Mouse (Mus musculus) heart, embryonic 16.5 days (tissue): ENCODE measurements around the gene Phb. TPM values are rescaled to one million over a fixed set of nuclear protein-coding genes. Genes with fewer than 3 reads are reported as not detected.

Experiments
- ATAC-seq: fragments of 200-750 bp; cut with Nextera tagmentation; replicated peaks from 2 replicates; pipeline ENCODE4 v1.8.0; 2017; ENCODE audit warnings: moderate number of reproducible peaks; ENCODE audit not compliant: insufficient read depth, low FRiP score; ENCODE audit errors: extremely low read depth
- H3K27ac ChIP-seq: fragments of 300-500 bp; sonication (generic); 2 replicates; pipeline ENCODE4 v1.5.1; 2014; ENCODE audit warnings: mild to moderate bottlenecking, low read length, control low read depth, moderate library complexity
- H3K27me3 ChIP-seq: fragments of 300-500 bp; sonication (generic); 2 replicates; pipeline ENCODE4 v1.6.1; 2014; ENCODE audit warnings: low read length, mixed read lengths; ENCODE audit not compliant: control insufficient read depth, insufficient read depth
- H3K36me3 ChIP-seq: fragments of 300-500 bp; sonication (generic); 2 replicates; pipeline ENCODE4 v1.6.1; 2014; ENCODE audit not compliant: control insufficient read depth, insufficient read depth
- H3K4me1 ChIP-seq: fragments of 300-500 bp; sonication (generic); 2 replicates; pipeline ENCODE4 v1.6.1; 2014; ENCODE audit warnings: low read length, mixed read lengths; ENCODE audit not compliant: control insufficient read depth, insufficient read depth
- H3K4me2 ChIP-seq: fragments of 300-500 bp; sonication (generic); 2 replicates; pipeline ENCODE4 v1.6.1; 2014; ENCODE audit warnings: low read depth, mild to moderate bottlenecking, control low read depth, low read length
- H3K4me3 ChIP-seq: fragments of 300-500 bp; sonication (generic); 2 replicates; pipeline ENCODE4 v1.5.1; 2014; ENCODE audit warnings: mild to moderate bottlenecking, control low read depth, low read length
- H3K9ac ChIP-seq: fragments of 300-500 bp; sonication (generic); 2 replicates; pipeline ENCODE4 v1.6.1; 2014; ENCODE audit warnings: low read length, control low read depth
- H3K9me3 ChIP-seq: fragments of 300-500 bp; sonication (generic); replicated peaks from 2 replicates; pipeline ENCODE4 v1.6.1; 2016; ENCODE audit warnings: low read length; ENCODE audit not compliant: control insufficient read depth
- WGBS: fragments of 180-500 bp; shearing (Covaris S2); extraction: QIAGEN DNeasy Blood & Tissue Kit; methylation state at CpG from one replicate; pipeline ENCODE4 v1.1.7; 2014; 5-methylcytosine and 5-hydroxymethylcytosine counted together
- polyA plus RNA-seq: library from polyadenylated mRNA; unstranded; fragments of >200 nt; fragmentation: Nextera tagmentation; extraction: Ambion mirVana; gene quantifications from 2 replicates; pipeline ENCODE4 v1.2.1, GENCODE M21; 2015

The Phb gene
- polyA plus RNA-seq, 1 experiment from 2014 or later = 306 TPM

GRCm38 (mm10) chr11:95713225-95713810 lies 46.6 kb downstream of the Phb start:
- H3K36me3 ChIP-seq = no peaks in the 10 kb centered on the region
- H3K27ac ChIP-seq = peak overlapping the region; percentile 92
- peaks cover 14% of the 10 kb centered on the region for H3K4me1 ChIP-seq
- H3K9me3 ChIP-seq = no peaks in the 10 kb centered on the region
- ATAC-seq = peak; percentile 66
- H3K4me3 ChIP-seq = peak overlapping the region; percentile 97
- H3K27me3 ChIP-seq = no peaks in the 10 kb centered on the region
- H3K9ac ChIP-seq = peak overlapping the region; percentile 97
- peak overlapping the region; percentile 98 for H3K4me2 ChIP-seq
- WGBS = under 1% methylated on average over 47 of the region's 49 CpGs

- H3K4me1 ChIP-seq = peaks cover 14% of the 10 kb centered on the region
- H3K27ac ChIP-seq = peak overlapping the region; percentile 92
- WGBS = under 1% methylated on average over 13 of the region's 13 CpGs
- H3K9me3 ChIP-seq = no peaks in the 10 kb centered on the region
- ATAC-seq = no peak
- H3K36me3 ChIP-seq = no peaks in the 10 kb centered on the region
- peak overlapping the region; percentile 98 for H3K4me2 ChIP-seq
- no peaks in the 10 kb centered on the region for H3K27me3 ChIP-seq
- peak overlapping the region; percentile 97 for H3K4me3 ChIP-seq
- peak overlapping the region; percentile 97 for H3K9ac ChIP-seq
Measured at GRCm38 (mm10) chr11:95713811-95714241, 47.1 kb downstream of the Phb start.

- Histone ChIP-seq H3K27ac (no peak overlapping the region), H3K4me1 (peaks cover 16% of the 10 kb centered on the region), H3K4me2 (peak overlapping the region; percentile 98), H3K9me3 (no peaks in the 10 kb centered on the region), H3K4me3 (peak overlapping the region; percentile 97), H3K27me3 (no peaks in the 10 kb centered on the region), H3K9ac (peak overlapping the region; percentile 97), H3K36me3 (no peaks in the 10 kb centered on the region)
- ATAC-seq = no peak
- 30% methylated on average over 7 of the region's 7 CpGs for WGBS
Measured at GRCm38 (mm10) chr11:95714411-95714810, 47.7 kb downstream of the Phb start.

GRCm38 (mm10) chr11:95716136-95716535 lies 49.4 kb downstream of the Phb start:
- no peak overlapping the region for H3K4me3 ChIP-seq
- no peak overlapping the region for H3K4me2 ChIP-seq
- peaks cover 16% of the 10 kb centered on the region for H3K4me1 ChIP-seq
- no peaks in the 10 kb centered on the region for H3K9me3 ChIP-seq
- H3K9ac ChIP-seq = no peak overlapping the region
- ATAC-seq = no peak
- 48% methylated on average over 8 of the region's 8 CpGs for WGBS
- no peak overlapping the region for H3K27ac ChIP-seq
- no peaks in the 10 kb centered on the region for H3K36me3 ChIP-seq
- H3K27me3 ChIP-seq = no peaks in the 10 kb centered on the region

GRCm38 (mm10) chr11:95719356-95719755 lies 52.6 kb downstream of the Phb start:
- Histone ChIP-seq H3K9ac (no peak overlapping the region), H3K9me3 (no peaks in the 10 kb centered on the region), H3K27ac (no peak overlapping the region), H3K4me1 (peaks cover 8% of the 10 kb centered on the region), H3K27me3 (no peaks in the 10 kb centered on the region), H3K36me3 (no peaks in the 10 kb centered on the region), H3K4me3 (no peak overlapping the region), H3K4me2 (no peak overlapping the region)
- WGBS = 71% methylated on average over 3 of the region's 3 CpGs
- no peak for ATAC-seq

GRCm38 (mm10) chr11:95723287-95723686 lies 56.5 kb downstream of the Phb start, which contains the start of gene B130006D01Rik:
Gene B130006D01Rik (plus strand): TSS chr11:95723587.
- H3K9me3 ChIP-seq = no peaks in the 10 kb centered on the region
- H3K9ac ChIP-seq = no peak within 1 kb of the TSS
- WGBS = 90% methylated on average over 5 of the region's 5 CpGs
- ATAC-seq = no peak
- no peaks in the 10 kb centered on the region for H3K36me3 ChIP-seq
- H3K27me3 ChIP-seq = no peaks in the 10 kb centered on the region
- H3K27ac ChIP-seq = no peak within 1 kb of the TSS
- no peak within 1 kb of the TSS for H3K4me3 ChIP-seq
- H3K4me2 ChIP-seq = no peak within 1 kb of the TSS
- H3K4me1 ChIP-seq = peaks cover 4% of the 10 kb centered on the region; the same call in 1 of the 2 replicates

GRCm38 (mm10) chr11:95724466-95724865 lies 57.7 kb downstream of the Phb start:
- no peak for ATAC-seq
- H3K9ac ChIP-seq = no peak overlapping the region
- H3K4me3 ChIP-seq = no peak overlapping the region
- no peaks in the 10 kb centered on the region for H3K27me3 ChIP-seq
- H3K9me3 ChIP-seq = no peaks in the 10 kb centered on the region
- H3K36me3 ChIP-seq = no peaks in the 10 kb centered on the region
- 95% methylated on average over 4 of the region's 4 CpGs for WGBS
- H3K4me2 ChIP-seq = no peak overlapping the region
- H3K27ac ChIP-seq = no peak overlapping the region
- H3K4me1 ChIP-seq = peaks cover 2% of the 10 kb centered on the region; the same call in 1 of the 2 replicates

GRCm38 (mm10) chr11:95726156-95726555 lies 59.4 kb downstream of the Phb start:
- Histone ChIP-seq H3K36me3 (no peaks in the 10 kb centered on the region), H3K4me3 (no peak overlapping the region), H3K27ac (no peak overlapping the region), H3K9me3 (no peaks in the 10 kb centered on the region), H3K4me2 (no peak overlapping the region), H3K9ac (no peak overlapping the region), H3K27me3 (no peaks in the 10 kb centered on the region), H3K4me1 (peaks cover 2% of the 10 kb centered on the region; the same call in 1 of the 2 replicates)
- no peak for ATAC-seq
- WGBS = 75% methylated on average over 4 of the region's 4 CpGs

- H3K9ac ChIP-seq = no peak overlapping the region
- H3K4me2 ChIP-seq = no peak overlapping the region
- no peaks in the 10 kb centered on the region for H3K36me3 ChIP-seq
- ATAC-seq = no peak
- 85% methylated on average over 5 of the region's 5 CpGs for WGBS
- no peaks in the 10 kb centered on the region for H3K27me3 ChIP-seq
- H3K4me1 ChIP-seq = peaks cover 2% of the 10 kb centered on the region; the same call in 1 of the 2 replicates
- no peak overlapping the region for H3K27ac ChIP-seq
- no peak overlapping the region for H3K4me3 ChIP-seq
- H3K9me3 ChIP-seq = no peaks in the 10 kb centered on the region
Measured at GRCm38 (mm10) chr11:95727947-95728346, 61.2 kb downstream of the Phb start.
